Mouse (Mus musculus) cerebellum, adult 2 months (tissue): ENCODE measurements around the gene Timm22. TPM values are rescaled to one million over a fixed set of nuclear protein-coding genes. Genes with fewer than 3 reads are reported as not detected.

Experiments
- DNase-seq, 2 experiments: peaks; one replicate each; pipeline ENCODE4 v3.0.0; 2021
- H3K27ac ChIP-seq: fragments of 200-500 bp; 2 replicates; pipeline ENCODE4 v1.5.1; 2012; ENCODE audit warnings: low read length, control low read depth, inconsistent platforms; ENCODE audit not compliant: insufficient read depth
- H3K27me3 ChIP-seq: fragments of 200-500 bp; 2 replicates; pipeline ENCODE4 v1.6.1; 2012; ENCODE audit warnings: inconsistent platforms, mild to moderate bottlenecking, low read length, moderate library complexity; ENCODE audit not compliant: control insufficient read depth, insufficient read depth
- H3K4me1 ChIP-seq: fragments of 200-500 bp; 2 replicates; pipeline ENCODE4 v1.6.1; 2011; ENCODE audit warnings: low read length; ENCODE audit not compliant: control insufficient read depth, insufficient read depth
- H3K4me3 ChIP-seq: fragments of 200-500 bp; replicated peaks from 2 replicates; pipeline ENCODE3; 2011; ENCODE audit warnings: mild to moderate bottlenecking, low read depth, low read length, control low read depth; ENCODE audit not compliant: insufficient read depth
- CTCF ChIP-seq: fragments of 200-500 bp; IDR thresholded peaks from 2 replicates; pipeline ENCODE4 v1.5.1; 2011; ENCODE audit warnings: low read depth, mild to moderate bottlenecking, control low read depth, low read length, moderate library complexity, borderline replicate concordance; ENCODE audit not compliant: insufficient read depth
- POLR2A ChIP-seq: fragments of 200-500 bp; IDR thresholded peaks from 2 replicates; pipeline ENCODE4 v1.6.1; 2011; ENCODE audit warnings: low read length, control low read depth, borderline replicate concordance; ENCODE audit not compliant: insufficient read depth
- WGBS: fragments of 180-500 bp; shearing (Covaris S2); methylation state at CpG from one replicate; pipeline ENCODE4 v1.1.7; 2018; 5-methylcytosine and 5-hydroxymethylcytosine counted together
- polyA plus RNA-seq: library from polyadenylated mRNA; depleted of rRNA; stranded (reverse); fragments of >200 nt; gene quantifications from 2 replicates; pipeline ENCODE4 v1.2.3, GENCODE M21; 2012

The Timm22 gene
- polyA plus RNA-seq, 1 experiment = 33.7 TPM

GRCm38 (mm10) chr11:76366720-76367119 is 40.0 kb upstream of the Timm22 start:
- no peak for DNase-seq
- WGBS = 73% methylated on average over 15 of the region's 15 CpGs
- no peak for TF ChIP-seq POLR2A
- TF ChIP-seq CTCF = no peak
- Histone ChIP-seq H3K4me1 (peaks cover 21% of the 10 kb centered on the region), H3K4me3 (no peak overlapping the region), H3K27me3 (no peaks in the 10 kb centered on the region), H3K27ac (no peak overlapping the region)

GRCm38 (mm10) chr11:76370491-76370890 is 36.3 kb upstream of the Timm22 start:
- no peak for TF ChIP-seq POLR2A
- no peak for TF ChIP-seq CTCF
- no peak for DNase-seq
- Histone ChIP-seq H3K27me3 (no peaks in the 10 kb centered on the region), H3K4me3 (no peak overlapping the region), H3K27ac (no peak overlapping the region), H3K4me1 (peaks cover 26% of the 10 kb centered on the region)

GRCm38 (mm10) chr11:76372120-76372519 is 34.6 kb upstream of the Timm22 start:
- H3K4me3 ChIP-seq = no peak overlapping the region
- peak; percentile 46 to 47 for DNase-seq
- WGBS = 10% methylated on average over 2 of the region's 2 CpGs
- TF ChIP-seq POLR2A (no peak), CTCF (no peak)
- H3K27ac ChIP-seq = peak overlapping the region; percentile 61
- H3K4me1 ChIP-seq = peaks cover 31% of the 10 kb centered on the region
- no peaks in the 10 kb centered on the region for H3K27me3 ChIP-seq

- WGBS = 12% methylated on average over 6 of the region's 6 CpGs
- H3K27ac ChIP-seq = peak overlapping the region; percentile 61
These were observed 34.2 kb upstream of the Timm22 start for GRCm38 (mm10) chr11:76372534-76372933.

GRCm38 (mm10) chr11:76374491-76375185 is 32.1 kb upstream of the Timm22 start:
- Histone ChIP-seq H3K4me3 (no peak overlapping the region), H3K27me3 (no peaks in the 10 kb centered on the region), H3K4me1 (peaks cover 32% of the 10 kb centered on the region), H3K27ac (no peak overlapping the region)
- TF ChIP-seq CTCF (no peak), POLR2A (no peak)
- no peak for DNase-seq
- 64% methylated on average over 17 of the region's 17 CpGs for WGBS

More at GRCm38 (mm10) chr11:76372534-76372933, 34.2 kb upstream of the Timm22 start:
- DNase-seq = peak; percentile 66 to 76
- Histone ChIP-seq H3K4me1 (peaks cover 31% of the 10 kb centered on the region), H3K4me3 (no peak overlapping the region), H3K27me3 (no peaks in the 10 kb centered on the region)
- no peak for TF ChIP-seq CTCF
- no peak for TF ChIP-seq POLR2A

GRCm38 (mm10) chr11:76376425-76376824 is 30.3 kb upstream of the Timm22 start:
- WGBS = 49% methylated on average over 3 of the region's 3 CpGs
- Histone ChIP-seq H3K27me3 (no peaks in the 10 kb centered on the region), H3K27ac (no peak overlapping the region), H3K4me3 (no peak overlapping the region), H3K4me1 (peaks cover 32% of the 10 kb centered on the region)
- DNase-seq = peak in 1 of 2 experiments; percentile 49
- TF ChIP-seq POLR2A (no peak), CTCF (no peak)

- Histone ChIP-seq H3K27ac (peak overlapping the region; percentile 76), H3K27me3 (no peaks in the 10 kb centered on the region), H3K4me3 (no peak overlapping the region), H3K4me1 (peaks cover 21% of the 10 kb centered on the region)
- no peak for DNase-seq
- TF ChIP-seq POLR2A (no peak), CTCF (no peak)
- 30% methylated on average over 11 of the region's 11 CpGs for WGBS
These were observed 26.7 kb upstream of the Timm22 start for GRCm38 (mm10) chr11:76379921-76380544.
